Mouse (Mus musculus) liver, postnatal 0 days (tissue): ENCODE measurements around the gene Ccdc159.

Experiments
- CTCF ChIP-seq: sonication (generic); IDR thresholded peaks from 2 replicates; pipeline ENCODE4 v1.5.1; 2016; ENCODE audit warnings: antibody characterized with exemption, low read depth
- EP300 ChIP-seq: IDR thresholded peaks from 2 replicates; pipeline ENCODE4 v1.6.1; 2016; ENCODE audit warnings: antibody characterized with exemption, low read depth, mild to moderate bottlenecking

DNA sequence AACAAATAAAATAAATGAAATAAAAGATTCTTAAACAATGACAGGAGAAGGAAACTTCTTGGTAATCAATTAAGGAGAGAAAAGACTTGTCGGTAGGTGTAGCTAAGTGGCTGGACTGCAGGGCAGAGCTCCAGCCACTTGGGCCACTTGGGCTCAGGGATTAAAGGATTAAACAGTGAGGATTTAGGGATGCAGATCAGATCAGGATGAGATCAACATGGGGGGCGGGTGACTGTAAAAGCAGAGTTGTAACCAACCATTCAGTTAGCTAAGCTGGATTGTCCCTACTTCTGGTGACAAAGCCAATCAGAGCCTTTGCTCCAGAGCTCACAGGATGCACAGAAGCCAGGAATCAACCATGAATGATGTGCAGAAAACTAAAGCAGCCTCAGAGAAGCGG lies 56.6 kb downstream of the Ccdc159 start:
- TF ChIP-seq CTCF (no peak), EP300 (no peak)
